Mouse (Mus musculus) cerebellum, adult 2 months (tissue): ENCODE measurements around the gene Grpel1. TPM values are rescaled to one million over a fixed set of nuclear protein-coding genes. Genes with fewer than 3 reads are reported as not detected.

ENCODE experiments used
- DNase-seq, 2 experiments: peaks; one replicate each; pipeline ENCODE4 v3.0.0; 2021
- H3K27ac ChIP-seq: fragments of 200-500 bp; 2 replicates; pipeline ENCODE4 v1.5.1; 2012; ENCODE audit warnings: low read length, control low read depth, inconsistent platforms; ENCODE audit not compliant: insufficient read depth
- H3K27me3 ChIP-seq: fragments of 200-500 bp; 2 replicates; pipeline ENCODE4 v1.6.1; 2012; ENCODE audit warnings: inconsistent platforms, mild to moderate bottlenecking, low read length, moderate library complexity; ENCODE audit not compliant: control insufficient read depth, insufficient read depth
- H3K4me1 ChIP-seq: fragments of 200-500 bp; 2 replicates; pipeline ENCODE4 v1.6.1; 2011; ENCODE audit warnings: low read length; ENCODE audit not compliant: control insufficient read depth, insufficient read depth
- H3K4me3 ChIP-seq: fragments of 200-500 bp; replicated peaks from 2 replicates; pipeline ENCODE3; 2011; ENCODE audit warnings: mild to moderate bottlenecking, low read depth, low read length, control low read depth; ENCODE audit not compliant: insufficient read depth
- CTCF ChIP-seq: fragments of 200-500 bp; IDR thresholded peaks from 2 replicates; pipeline ENCODE4 v1.5.1; 2011; ENCODE audit warnings: low read depth, mild to moderate bottlenecking, control low read depth, low read length, moderate library complexity, borderline replicate concordance; ENCODE audit not compliant: insufficient read depth
- POLR2A ChIP-seq: fragments of 200-500 bp; IDR thresholded peaks from 2 replicates; pipeline ENCODE4 v1.6.1; 2011; ENCODE audit warnings: low read length, control low read depth, borderline replicate concordance; ENCODE audit not compliant: insufficient read depth
- WGBS: fragments of 180-500 bp; shearing (Covaris S2); methylation state at CpG from one replicate; pipeline ENCODE4 v1.1.7; 2018; 5-methylcytosine and 5-hydroxymethylcytosine counted together
- polyA plus RNA-seq: library from polyadenylated mRNA; depleted of rRNA; stranded (reverse); fragments of >200 nt; gene quantifications from 2 replicates; pipeline ENCODE4 v1.2.3, GENCODE M21; 2012; rRNA removed

Grpel1 gene
- polyA plus RNA-seq, 1 experiment, result 27.3 TPM

DNA sequence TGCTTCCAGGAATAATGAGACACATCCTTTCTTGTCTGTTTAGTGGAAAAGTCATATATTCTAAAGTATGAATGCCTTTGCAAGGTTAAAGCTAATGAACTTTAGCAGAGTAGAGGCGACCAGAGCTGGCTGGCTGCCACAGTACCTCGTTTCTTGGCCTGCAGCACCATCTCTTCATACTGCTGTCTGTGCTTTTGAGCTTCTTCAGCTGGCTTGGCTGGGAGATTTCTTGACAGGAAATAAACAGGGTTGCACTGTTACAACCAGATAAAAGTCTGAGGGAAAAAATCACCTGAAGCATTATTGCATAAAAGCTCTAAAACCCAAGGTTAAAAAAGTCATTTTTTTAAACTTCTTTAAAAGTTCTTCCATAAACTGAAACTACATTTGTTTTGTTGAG, 58.0 kb downstream of the Grpel1 start:
- Histone ChIP-seq H3K27ac (no peak overlapping the region), H3K27me3 (no peaks in the 10 kb centered on the region), H3K4me1 (peaks cover 15% of the 10 kb centered on the region), H3K4me3 (no peak overlapping the region)
- no peak for DNase-seq
- no peak for TF ChIP-seq CTCF
- TF ChIP-seq POLR2A, result no peak
- 15% methylated on average over 2 of the region's 2 CpGs for WGBS

- H3K4me3 ChIP-seq, result no peak overlapping the region
- no peak for DNase-seq
- 85% methylated on average over 5 of the region's 5 CpGs for WGBS
- no peaks in the 10 kb centered on the region for H3K27me3 ChIP-seq
- H3K4me1 ChIP-seq, result peaks cover 14% of the 10 kb centered on the region
- no peak overlapping the region for H3K27ac ChIP-seq
- TF ChIP-seq POLR2A (no peak), CTCF (no peak)
Measured at GRCm38 (mm10) chr5:36523219-36523703, 58.5 kb downstream of the Grpel1 start.

Other genes starting within 250 kb of the Grpel1 start
- 8.0 and 8.7 TPM in 2 replicates for gene Sorcs2, start 66.9 kb upstream of the Grpel1 start, polyA plus RNA-seq
- gene Tada2b, start 19.3 kb downstream of the Grpel1 start, polyA plus RNA-seq, result 18.6 and 19.2 TPM in 2 replicates
- gene Ccdc96, start 19.6 kb downstream of the Grpel1 start, polyA plus RNA-seq, result 1.0 and 1.4 TPM in 2 replicates
- 53.2 and 55.1 TPM in 2 replicates for gene Tbc1d14, start 128.3 kb downstream of the Grpel1 start, polyA plus RNA-seq
- 69.4 and 75.9 TPM in 2 replicates for gene D5Ertd579e, start 231.0 kb downstream of the Grpel1 start, polyA plus RNA-seq